Mouse (Mus musculus) granulocyte monocyte progenitor cell, adult 5-6 weeks (primary cell): ENCODE data around the gene Vipr2. TPM values are rescaled to one million over a fixed set of nuclear protein-coding genes. Genes with fewer than 3 reads are reported as not detected.
A peak's percentile ranks its signal among the peaks of the same experiment; 100 is the strongest.

Experiments
- ATAC-seq: replicated peaks from 2 replicates; pipeline ENCODE4 v1.8.0; 2016; ENCODE audit warnings: mild to moderate bottlenecking, moderate TSS enrichment, inconsistent platforms; ENCODE audit not compliant: poor library complexity, severe bottlenecking
- total RNA-seq, 2 experiments: library from RNA; stranded (forward) in 1 of 2; stranded (reverse) in 1 of 2; fragments of 200-712, 200-1000 nt in 1 of 2; fragments of >200 nt in 1 of 2; fragmentation: Nextera tagmentation in 1 of 2; gene quantifications; 2 replicates each; pipeline ENCODE4 v1.2.3; 2014 to 2017

Gene Vipr2
- total RNA-seq, 2 experiments from 2014 or later = 1.1 TPM; not detected in 1

GRCm38 (mm10) chr12:116094765-116095555 is 17.4 kb downstream of the Vipr2 start:
- no peak for ATAC-seq

DNA sequence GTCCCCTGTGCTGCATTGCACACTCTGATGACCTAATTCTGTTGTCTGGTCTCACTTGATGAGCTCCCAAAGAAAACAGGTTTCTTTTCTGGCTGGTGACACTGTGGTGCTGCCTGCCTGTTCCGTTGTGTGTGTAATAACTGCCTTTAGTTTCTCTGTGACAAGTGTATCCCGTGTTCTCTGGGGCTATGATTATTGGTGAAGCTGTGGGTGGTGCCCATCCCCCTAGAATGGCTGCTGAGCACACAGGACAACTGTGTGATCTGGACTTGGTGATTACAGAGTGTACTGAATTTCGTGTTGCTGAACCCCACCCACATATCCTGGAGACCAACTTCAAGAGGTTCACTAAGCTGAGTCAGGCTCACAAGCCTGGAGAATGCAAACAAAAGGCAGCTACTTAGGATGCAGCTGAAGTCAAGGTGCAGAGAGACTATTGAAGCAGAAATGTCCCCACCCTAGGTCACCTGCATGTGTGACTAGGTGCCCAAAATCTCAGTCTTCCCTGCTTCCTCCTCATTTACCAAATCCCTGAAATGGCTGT is 18.9 kb downstream of the Vipr2 start:
- no peak for ATAC-seq

GRCm38 (mm10) chr12:116097166-116097565 is 19.6 kb downstream of the Vipr2 start:
- no peak for ATAC-seq

GRCm38 (mm10) chr12:116101945-116102344 is 24.4 kb downstream of the Vipr2 start:
- no peak for ATAC-seq

DNA sequence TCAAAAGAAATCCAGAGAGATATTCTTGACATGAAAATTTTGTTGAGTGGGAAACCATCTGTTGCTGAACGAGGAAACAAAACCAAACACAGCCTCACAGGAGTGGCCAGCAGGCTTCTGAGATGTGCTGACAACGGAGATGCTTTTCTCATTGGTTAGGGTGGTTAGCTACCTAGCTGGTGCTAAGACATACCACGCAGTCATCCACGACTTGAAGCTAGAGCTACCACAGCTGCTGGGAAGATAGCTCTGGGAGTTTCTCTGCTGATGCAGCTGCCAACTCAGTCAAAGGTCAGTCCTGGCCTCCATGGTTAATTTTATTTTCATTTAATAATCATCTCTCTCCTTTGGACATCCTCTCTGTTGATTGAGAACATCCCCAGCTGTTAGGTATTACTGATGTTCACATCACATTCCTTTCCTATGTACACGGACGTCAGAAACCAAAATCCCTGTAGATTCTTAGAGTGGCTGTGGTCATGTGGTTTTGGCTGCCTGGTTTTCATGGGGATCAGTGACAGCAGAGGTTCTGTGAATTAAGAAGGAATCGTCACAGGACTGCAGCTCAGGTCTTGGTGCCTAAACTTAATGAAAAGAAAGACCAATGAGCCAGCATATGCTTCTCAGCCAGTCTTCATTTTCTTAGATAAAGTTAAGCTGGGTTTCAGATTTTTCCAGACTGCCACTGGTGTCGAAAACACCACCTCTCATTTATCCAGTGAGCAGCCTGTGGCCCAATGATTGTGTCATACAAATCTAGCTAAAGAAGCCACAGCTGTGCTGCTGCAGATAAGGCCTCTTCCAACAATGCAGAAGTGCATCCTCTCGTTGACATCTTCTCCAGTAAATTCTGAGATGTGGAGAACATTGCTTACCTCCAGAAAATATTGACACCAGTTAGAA is 32.2 kb downstream of the Vipr2 start:
- no peak for ATAC-seq

GRCm38 (mm10) chr12:116111007-116111694 is 33.6 kb downstream of the Vipr2 start:
- no peak for ATAC-seq

- no peak for ATAC-seq
Observed at GRCm38 (mm10) chr12:116115781-116116180, 38.3 kb downstream of the Vipr2 start.

- ATAC-seq = no peak
Observed at GRCm38 (mm10) chr12:116116455-116116854, 38.9 kb downstream of the Vipr2 start.

DNA sequence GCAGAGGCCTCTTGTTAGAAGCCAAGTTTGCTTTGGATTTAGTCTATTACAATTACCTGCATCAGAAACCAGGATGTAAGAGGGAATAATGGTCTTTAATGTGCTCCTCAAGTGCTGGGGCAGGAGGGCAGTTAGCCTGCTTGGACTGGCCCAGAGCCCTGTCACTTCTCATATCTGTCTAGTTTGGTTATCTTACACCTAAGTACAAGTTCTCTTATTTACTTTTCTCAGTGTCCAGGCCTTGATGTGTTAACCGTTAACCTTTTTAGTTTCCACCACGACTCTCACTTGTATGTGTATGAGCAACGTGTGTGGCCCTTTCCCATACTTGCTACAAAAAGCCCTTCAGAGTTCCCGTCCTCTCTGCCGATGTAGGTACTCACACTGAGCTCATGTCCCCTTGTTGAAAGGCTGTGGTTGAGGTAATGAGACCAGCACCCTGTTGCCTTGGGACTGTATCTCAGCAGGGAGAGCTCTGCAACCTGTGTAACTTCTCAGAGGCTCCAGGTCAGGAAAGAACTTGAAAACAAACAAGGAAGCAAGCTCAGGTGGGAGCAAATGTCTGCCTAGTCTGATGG is 39.9 kb downstream of the Vipr2 start:
- no peak for ATAC-seq

- ATAC-seq = no peak
Observed at GRCm38 (mm10) chr12:116119001-116119400, 41.5 kb downstream of the Vipr2 start.

GRCm38 (mm10) chr12:116123786-116124185 is 46.3 kb downstream of the Vipr2 start:
- peak; percentile 68 for ATAC-seq

- ATAC-seq = no peak
Observed at GRCm38 (mm10) chr12:116130936-116131335, 53.4 kb downstream of the Vipr2 start.

GRCm38 (mm10) chr12:116132909-116133308 is 55.4 kb downstream of the Vipr2 start:
- ATAC-seq = no peak

DNA sequence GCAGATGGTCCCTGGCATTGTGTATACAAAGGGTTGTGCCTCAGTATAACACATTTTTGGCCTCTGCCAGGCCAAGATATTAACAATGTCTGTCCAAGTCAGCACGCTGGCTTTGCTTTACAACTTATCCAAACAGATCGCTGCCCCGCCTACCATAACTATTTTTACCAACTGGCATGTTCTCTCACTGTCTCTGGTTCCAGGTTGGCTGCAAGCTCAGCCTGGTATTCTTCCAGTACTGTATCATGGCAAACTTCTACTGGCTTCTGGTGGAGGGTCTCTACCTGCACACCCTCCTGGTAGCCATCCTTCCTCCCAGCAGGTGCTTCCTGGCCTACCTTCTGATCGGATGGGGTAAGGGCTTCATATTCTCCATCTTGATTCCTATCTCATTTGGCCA is 58.4 kb downstream of the Vipr2 start:
- no peak for ATAC-seq

- peak; percentile 56 for ATAC-seq
Observed at GRCm38 (mm10) chr12:116138322-116139205, 61.0 kb downstream of the Vipr2 start.

DNA sequence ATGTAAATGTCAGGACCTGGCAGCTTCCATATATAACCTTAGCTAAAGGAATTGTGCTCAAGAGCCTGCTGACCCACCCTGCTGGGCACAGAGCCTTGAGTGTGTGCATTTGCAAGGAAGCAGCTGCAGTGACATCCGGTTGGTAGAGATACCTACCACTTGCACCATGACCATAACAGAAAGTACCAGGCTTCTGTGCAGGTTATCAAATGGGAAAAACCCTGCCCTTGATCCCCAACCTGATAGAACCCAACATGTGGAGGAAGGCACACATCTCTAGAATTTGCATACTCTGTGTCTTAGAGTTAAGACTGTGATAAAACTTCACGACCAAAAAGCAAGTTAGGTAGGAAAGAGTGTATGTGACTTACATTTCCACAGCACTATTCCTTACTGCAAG is 63.1 kb downstream of the Vipr2 start:
- no peak for ATAC-seq

DNA sequence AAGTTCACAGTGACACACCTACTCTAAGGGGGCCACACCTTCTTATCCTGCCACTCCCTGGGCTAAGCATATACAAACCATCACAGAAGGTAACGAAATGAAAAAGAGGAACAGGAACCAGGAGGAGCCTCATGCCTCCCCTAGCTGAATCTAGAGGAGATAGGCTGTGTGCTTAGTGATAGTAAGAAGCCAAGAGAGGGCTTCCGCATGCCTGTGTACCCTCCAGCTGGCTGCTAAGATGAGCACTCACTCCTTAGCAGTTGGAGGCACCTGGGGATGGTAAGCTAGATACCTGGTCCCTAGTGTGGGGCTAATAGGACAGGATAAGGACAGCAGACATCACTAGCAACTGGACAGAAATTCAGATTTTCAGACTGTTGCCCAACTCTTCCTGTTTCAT is 64.3 kb downstream of the Vipr2 start:
- ATAC-seq = peak; percentile 55

DNA sequence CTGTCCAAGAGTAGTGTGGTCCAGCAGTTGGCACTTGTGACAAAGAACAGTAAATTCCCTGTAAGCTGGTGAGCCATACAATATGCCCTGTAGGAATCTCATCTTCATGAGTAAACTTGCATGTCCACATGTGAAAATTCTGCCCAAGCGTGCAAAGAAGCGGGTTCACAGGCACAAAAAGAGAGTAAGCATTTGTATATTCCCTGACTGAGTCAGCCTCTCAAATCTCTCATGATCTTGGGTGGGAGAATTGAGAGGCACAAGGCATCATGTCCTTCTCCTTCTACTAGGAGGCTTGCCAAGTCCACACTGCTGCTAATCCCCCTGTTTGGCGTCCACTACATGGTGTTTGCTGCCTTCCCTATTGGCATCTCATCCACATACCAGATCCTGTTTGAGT is 64.9 kb downstream of the Vipr2 start:
- no peak for ATAC-seq

DNA sequence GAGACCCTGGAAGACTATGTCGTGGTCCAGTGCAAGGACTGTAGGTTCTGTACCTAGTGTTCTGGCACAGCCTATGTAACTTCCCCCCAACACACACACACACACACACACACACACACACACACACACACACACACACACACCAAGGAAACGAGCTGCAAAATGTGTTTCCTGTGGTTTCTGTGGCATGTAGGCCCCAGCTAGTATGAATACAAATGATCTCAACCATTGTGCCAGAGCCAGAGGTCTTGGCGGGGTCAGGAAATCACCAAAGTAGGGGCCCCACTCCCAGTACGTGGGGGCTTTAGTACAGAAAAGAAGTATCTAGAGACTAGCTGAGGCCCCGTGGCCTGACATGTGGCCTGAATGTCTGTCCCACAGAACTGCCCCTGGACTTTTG is 67.7 kb downstream of the Vipr2 start:
- ATAC-seq = peak; percentile 59
